Mouse (Mus musculus) adrenal gland, postnatal 14 days (tissue): ENCODE results near the gene Urm1. TPM values are rescaled to one million over a fixed set of nuclear protein-coding genes. Genes with fewer than 3 reads are reported as not detected.
"Not testable (repeated sequence)": the region's sequence is repeated elsewhere in the genome, so short reads cannot be mapped to it uniquely, and the experiment has no call there.

Source experiments
- DNase-seq: peaks from one replicate; pipeline ENCODE4 v3.0.0; 2021; ENCODE audit warnings: mixed read lengths
- long read RNA-seq, 2 experiments: library from polyadenylated mRNA; stranded (forward); transcript quantifications; one replicate each; pipeline ENCODE4 v2.0.0; 2021
- total RNA-seq: library from RNA; stranded (reverse); gene quantifications from 2 replicates; pipeline ENCODE4 v1.2.3, GENCODE M21; 2021

Urm1 gene
- total RNA-seq: 33.8 and 34.3 TPM in 2 replicates
- long read RNA-seq, experiment 1, transcript Urm1-204 (6 exons, 681 nt): minor isoform, 5 of 37 reads
- long read RNA-seq, experiment 1, transcript Urm1-201 (5 exons, 2,196 nt): major isoform, 20 of 37 reads
- long read RNA-seq, experiment 1, partial matches to known transcripts: 0 of 37 reads
- long read RNA-seq, experiment 1, other reads (novel, unspliced or antisense): 12 of 37 reads
- long read RNA-seq, experiment 2, transcript Urm1-201 (5 exons, 2,196 nt): major isoform, 12 of 19 reads
- long read RNA-seq, experiment 2, partial matches to known transcripts: 0 of 19 reads
- long read RNA-seq, experiment 2, other reads (novel, unspliced or antisense): 7 of 19 reads

GRCm38 (mm10) chr2:29820025-29820817, at the start of gene Urm1:
Urm1 (plus strand) TSS chr2:29820075.
- peak; percentile 75 for DNase-seq

GRCm38 (mm10) chr2:29770162-29770561, 49.7 kb upstream of the Urm1 start:
- no peak for DNase-seq

GRCm38 (mm10) chr2:29771611-29772461, 48.0 kb upstream of the Urm1 start:
- DNase-seq: peak; percentile 69

GRCm38 (mm10) chr2:29773323-29773722, 46.6 kb upstream of the Urm1 start:
- no peak for DNase-seq

GRCm38 (mm10) chr2:29781256-29781655, 38.6 kb upstream of the Urm1 start:
- DNase-seq: not testable (repeated sequence)

- no peak for DNase-seq
These were observed 35.6 kb upstream of the Urm1 start for GRCm38 (mm10) chr2:29784290-29784689.

- DNase-seq: peak; percentile 93
These were observed 32.6 kb upstream of the Urm1 start, which contains the start of gene Coq4 for GRCm38 (mm10) chr2:29787104-29787917. Coq4 (plus strand) TSS chr2:29787493.

- peak; percentile 92 for DNase-seq
These were observed 31.8 kb upstream of the Urm1 start, which contains the start of gene Trub2 for GRCm38 (mm10) chr2:29787937-29788681. Trub2 (minus strand) TSS chr2:29788502.

- no peak for DNase-seq
These were observed 26.9 kb upstream of the Urm1 start for GRCm38 (mm10) chr2:29792772-29793487.

GRCm38 (mm10) chr2:29802075-29802826, 17.6 kb upstream of the Urm1 start, which contains the start of gene Slc27a4:
Slc27a4 (plus strand) TSS chr2:29802634.
- peak; percentile 98 for DNase-seq

- DNase-seq: no peak
These were observed 17.1 kb upstream of the Urm1 start for GRCm38 (mm10) chr2:29802827-29803201.

GRCm38 (mm10) chr2:29803400-29803831, 16.5 kb upstream of the Urm1 start:
- DNase-seq: peak; percentile 53

GRCm38 (mm10) chr2:29815678-29816371, 4.0 kb upstream of the Urm1 start:
- no peak for DNase-seq

GRCm38 (mm10) chr2:29817426-29818232, 2.2 kb upstream of the Urm1 start:
- DNase-seq: peak; percentile 85

GRCm38 (mm10) chr2:29819363-29819762, 512 bp upstream of the Urm1 start:
- DNase-seq: no peak

- no peak for DNase-seq
These were observed 6.5 kb downstream of the Urm1 start for GRCm38 (mm10) chr2:29826318-29826925.
